Mouse (Mus musculus) layer of hippocampus, postnatal 25 days (tissue): ENCODE results near the gene Prdm16. TPM values are rescaled to one million over a fixed set of nuclear protein-coding genes. Genes with fewer than 3 reads are reported as not detected.

ENCODE experiments used
- DNase-seq, 2 experiments: peaks; one replicate each; pipeline ENCODE4 v3.0.0; 2022; ENCODE audit warnings: mixed read lengths in 2 of 2, low spot score in 1 of 2; ENCODE audit errors: extremely low spot score in 1 of 2
- total RNA-seq, 2 experiments: library from RNA; stranded (reverse); gene quantifications; 2 replicates each; pipeline ENCODE4 v1.2.3; 2021

The Prdm16 gene
- total RNA-seq, 2 experiments from 2014 or later = 10.1 to 10.3 TPM

GRCm38 (mm10) chr4:154568798-154569197 is 67.9 kb downstream of the Prdm16 start:
- no peak for DNase-seq

- DNase-seq = no peak
Measured at GRCm38 (mm10) chr4:154567942-154568341, 68.7 kb downstream of the Prdm16 start.

DNA sequence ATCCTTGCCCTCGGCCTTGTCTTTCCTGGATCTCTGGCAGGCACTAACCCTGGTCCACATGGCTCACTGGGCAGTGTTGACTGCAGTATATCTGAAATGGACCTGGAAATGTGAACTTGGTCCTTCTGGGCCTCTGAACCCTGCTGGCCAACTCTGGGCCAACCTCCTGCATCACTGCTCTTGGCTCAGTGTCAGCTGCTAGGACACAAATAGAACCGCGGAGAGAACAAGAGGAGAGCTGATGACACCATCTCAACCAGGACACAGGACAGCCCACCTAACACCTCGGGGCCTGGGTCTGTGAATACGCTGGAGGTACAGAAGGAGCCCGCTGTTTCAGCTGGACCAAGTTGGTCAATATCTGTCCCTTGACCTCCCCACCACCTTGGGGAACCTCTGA is 73.5 kb downstream of the Prdm16 start:
- no peak for DNase-seq

DNA sequence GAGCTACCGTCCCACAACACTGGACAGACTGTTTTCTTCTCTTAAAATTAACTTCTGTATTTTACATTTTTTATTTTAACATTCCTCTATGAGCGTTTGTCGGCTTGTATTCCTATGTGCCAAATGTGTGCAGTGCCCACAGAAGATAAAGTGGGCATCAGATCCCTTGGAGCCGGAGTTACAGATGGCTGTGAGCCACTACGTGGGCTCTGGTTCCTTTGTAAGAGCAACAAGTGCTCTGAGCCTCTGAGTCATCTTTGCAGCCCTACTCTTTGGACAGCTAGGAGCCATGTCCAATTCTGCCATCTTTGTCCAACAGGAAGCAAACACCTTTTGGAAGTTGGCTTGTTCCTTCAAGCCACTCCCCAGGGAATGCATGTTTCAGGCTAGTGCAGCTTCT is 78.6 kb downstream of the Prdm16 start:
- DNase-seq = no peak

DNA sequence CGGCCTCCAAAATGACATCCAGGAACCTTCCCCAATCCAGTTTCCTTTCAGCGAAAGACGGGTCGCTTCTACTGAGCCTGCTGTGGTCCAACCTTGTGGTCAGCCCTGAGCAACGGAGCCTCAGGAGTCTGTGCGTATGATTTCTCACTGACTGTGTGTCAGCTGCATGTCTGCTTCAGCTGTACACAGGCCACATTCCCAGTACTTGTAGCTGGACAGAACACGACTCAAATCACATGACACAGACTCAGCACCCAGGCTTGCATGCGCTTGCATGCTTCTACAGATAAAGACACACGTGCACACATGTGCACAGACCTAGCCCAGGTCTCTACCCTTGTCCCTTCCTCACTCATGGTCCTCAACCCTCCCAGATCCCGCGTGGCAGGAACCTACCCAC is 79.5 kb downstream of the Prdm16 start:
- DNase-seq = no peak

DNA sequence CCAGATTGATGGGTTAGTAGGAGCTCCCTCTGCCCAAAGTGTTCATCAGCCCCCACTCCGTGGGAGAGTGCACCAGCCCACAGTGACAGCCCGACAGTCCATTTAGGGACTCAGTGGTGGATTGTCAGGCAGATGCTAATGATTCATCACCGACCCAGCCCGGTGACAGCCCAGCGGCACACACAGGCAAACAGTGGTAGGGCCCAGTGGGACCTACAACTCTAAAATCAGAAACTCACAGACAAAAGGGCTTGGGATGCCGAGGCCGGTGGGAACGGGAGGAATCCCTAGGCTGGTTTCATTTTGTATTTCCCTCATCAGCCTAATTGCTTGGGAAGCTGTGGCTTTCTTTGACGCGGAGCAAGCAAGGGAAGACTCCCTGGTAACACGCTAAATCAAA is 80.3 kb downstream of the Prdm16 start:
- no peak for DNase-seq

GRCm38 (mm10) chr4:154549961-154550393 is 86.7 kb downstream of the Prdm16 start:
- peak in 1 of 2 experiments; percentile 41 for DNase-seq

DNA sequence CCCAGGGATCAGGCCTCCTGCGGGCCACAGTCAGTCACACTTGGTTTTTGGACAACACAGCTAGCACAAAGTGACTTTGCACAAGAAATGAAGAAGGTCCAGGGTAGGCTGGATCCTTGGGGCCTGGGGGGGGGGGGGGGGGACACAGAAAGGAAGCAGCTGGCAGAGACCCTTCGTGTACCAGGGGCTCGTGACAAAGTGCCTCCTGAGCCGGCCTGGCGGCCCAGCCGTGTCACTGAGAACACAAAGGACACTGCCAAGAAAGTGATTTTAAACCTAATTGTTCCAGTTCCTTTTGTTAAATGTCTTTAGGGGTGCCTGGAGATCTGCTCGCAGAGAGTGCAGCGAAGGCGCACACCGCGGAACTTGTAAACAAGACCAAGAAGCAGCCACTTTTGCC is 87.2 kb downstream of the Prdm16 start:
- DNase-seq = no peak

DNA sequence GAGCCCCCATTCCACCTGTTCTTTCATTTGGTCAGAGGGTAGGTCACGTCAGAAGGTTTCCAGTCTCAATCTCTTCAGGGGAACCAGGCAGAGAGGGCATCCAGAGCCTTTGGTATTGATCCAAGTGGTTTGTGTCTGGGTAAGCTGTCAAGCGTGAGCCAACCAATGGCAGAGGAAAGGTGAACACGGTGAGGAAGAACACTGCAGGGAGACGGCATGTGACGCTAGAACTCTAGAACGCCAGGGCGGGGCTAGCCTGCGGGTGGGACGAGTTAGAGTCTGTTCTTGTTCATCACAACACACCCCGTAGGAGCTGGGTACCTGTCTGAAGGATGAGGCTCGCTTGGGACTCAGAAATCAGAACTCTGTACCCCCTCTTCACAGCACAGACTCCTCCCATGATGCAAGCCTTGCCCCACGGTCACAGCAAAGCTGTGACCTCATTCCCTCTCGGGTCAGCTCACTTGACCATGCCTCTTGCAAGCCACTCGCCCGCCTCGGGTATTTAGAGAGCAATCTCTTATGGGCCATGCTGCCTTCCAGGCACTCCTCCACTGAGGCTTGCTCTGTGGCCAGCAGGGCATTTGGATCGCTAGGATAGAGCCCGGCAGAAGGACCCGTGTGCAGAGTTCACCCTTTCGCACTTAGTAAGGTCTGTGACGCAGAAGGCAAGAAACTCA is 89.4 kb downstream of the Prdm16 start:
- no peak for DNase-seq

- DNase-seq = no peak
Measured at GRCm38 (mm10) chr4:154545296-154545695, 91.4 kb downstream of the Prdm16 start.

- DNase-seq = no peak
Measured at GRCm38 (mm10) chr4:154543921-154544320, 92.8 kb downstream of the Prdm16 start.

DNA sequence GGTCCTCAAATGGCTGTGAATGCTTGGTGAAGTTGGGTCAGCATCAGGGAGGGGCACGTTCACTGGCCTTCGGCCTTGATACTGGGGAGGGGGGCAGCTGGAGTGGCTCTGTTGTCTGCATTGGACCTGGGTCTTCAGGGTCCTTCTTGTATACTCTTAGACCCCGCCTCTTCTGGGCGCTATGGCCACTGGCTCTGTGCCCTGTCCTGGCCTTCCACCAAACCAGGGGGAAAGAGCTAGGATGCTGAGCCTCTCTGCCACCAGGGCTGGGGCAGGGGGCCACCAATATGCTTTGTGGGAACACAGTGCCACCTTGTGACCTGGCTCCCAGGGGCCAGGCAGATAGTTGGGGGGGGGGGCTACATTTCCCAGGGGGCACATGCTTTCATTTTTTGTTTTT is 93.5 kb downstream of the Prdm16 start:
- DNase-seq = peak in 1 of 2 experiments; percentile 31

DNA sequence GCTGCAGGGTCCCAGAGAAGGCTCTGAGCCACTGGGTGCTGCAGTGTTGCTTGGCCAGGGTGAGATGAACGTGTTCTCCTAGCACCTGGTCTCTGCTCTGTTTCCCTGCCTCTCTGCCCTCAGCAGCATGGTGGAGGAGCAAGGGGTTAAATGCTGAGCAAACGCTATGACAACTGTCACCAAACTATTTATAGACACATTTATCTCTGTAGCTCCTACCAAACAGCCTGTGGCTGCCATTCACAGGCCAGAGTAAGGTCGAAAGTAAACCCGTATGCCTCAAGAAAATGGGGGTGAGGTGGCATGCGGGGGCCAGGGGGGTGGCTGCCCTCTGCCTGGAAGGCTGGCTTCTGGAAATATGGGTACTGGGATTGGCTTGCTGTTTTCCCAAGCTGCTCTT is 94.1 kb downstream of the Prdm16 start:
- no peak for DNase-seq

GRCm38 (mm10) chr4:154541632-154542276 is 94.9 kb downstream of the Prdm16 start:
- no peak for DNase-seq

GRCm38 (mm10) chr4:154540671-154541070 is 96.0 kb downstream of the Prdm16 start:
- no peak for DNase-seq

DNA sequence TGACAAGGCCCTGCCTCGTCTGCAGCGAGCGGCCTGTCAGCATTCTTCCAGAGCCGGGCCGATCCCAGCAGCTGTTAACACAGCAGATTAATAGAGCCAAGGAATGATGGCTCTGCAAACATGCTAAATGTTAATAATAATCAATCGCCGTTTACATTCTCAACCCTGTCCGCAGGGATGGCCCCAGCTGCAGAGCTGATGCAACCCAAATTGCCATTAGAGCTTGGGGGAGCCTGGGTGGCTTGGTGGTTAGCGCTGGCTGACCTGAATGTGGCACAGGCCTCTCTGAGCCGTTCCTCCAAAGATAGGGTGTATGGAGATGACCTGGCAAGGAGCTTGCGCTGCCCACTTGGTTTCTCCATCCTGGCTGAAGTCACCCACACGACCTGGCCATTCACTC is 97.0 kb downstream of the Prdm16 start:
- no peak for DNase-seq

DNA sequence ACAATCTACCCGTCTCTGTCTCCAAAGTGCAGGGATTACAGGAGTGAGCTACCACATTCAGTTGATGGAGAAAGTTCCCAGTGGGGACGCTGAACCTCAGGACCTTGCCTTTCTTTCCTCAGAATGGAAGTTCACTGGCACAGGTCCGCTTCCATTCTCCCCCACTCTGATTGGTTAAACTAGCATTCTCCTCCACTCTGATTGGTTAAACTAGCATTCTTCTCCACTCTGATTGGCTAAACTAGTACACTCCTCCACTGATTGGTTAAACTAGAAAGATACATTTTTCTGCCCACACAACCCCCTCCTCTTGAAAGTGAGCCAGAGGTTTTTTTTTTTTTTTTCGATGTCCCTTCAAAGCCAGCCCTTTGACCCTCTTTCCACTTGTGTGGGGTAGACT is 97.9 kb downstream of the Prdm16 start:
- no peak for DNase-seq

- no peak for DNase-seq
Measured at GRCm38 (mm10) chr4:154536110-154536509, 100.6 kb downstream of the Prdm16 start.

DNA sequence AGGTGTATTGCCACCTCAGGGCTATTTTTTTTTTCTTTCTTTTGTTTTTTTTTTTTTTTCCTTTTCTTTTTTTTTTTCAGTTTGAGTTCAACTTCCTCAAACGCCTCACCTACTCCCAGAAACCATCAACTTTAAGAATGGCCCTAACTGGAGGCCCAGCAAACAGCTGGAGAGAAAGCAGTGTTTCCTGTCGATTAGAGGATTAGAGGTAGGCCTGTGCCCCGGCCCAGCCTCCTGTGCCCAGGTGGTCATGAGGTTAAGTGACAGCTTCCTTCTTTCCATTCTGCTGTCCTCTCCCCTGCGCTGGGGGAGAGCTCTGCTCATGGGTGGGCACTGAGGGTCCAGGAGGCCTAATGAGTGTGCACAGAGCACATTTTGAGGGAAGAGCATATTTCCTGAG is 105.3 kb downstream of the Prdm16 start:
- no peak for DNase-seq

GRCm38 (mm10) chr4:154530336-154530735 is 106.3 kb downstream of the Prdm16 start:
- DNase-seq = no peak

- DNase-seq = no peak
Measured at GRCm38 (mm10) chr4:154527506-154527905, 109.2 kb downstream of the Prdm16 start.

- no peak for DNase-seq
Measured at GRCm38 (mm10) chr4:154526351-154526786, 110.3 kb downstream of the Prdm16 start.
